Mouse (Mus musculus) stomach, embryonic 15.5 days (tissue): ENCODE results near the gene Obscn. TPM values are rescaled to one million over a fixed set of nuclear protein-coding genes. Genes with fewer than 3 reads are reported as not detected.
"Not testable (repeated sequence)": the region's sequence is repeated elsewhere in the genome, so short reads cannot be mapped to it uniquely, and the experiment has no call there.

ENCODE experiments used
- ATAC-seq: fragments of 200-750 bp; cut with Nextera tagmentation; 2 replicates; pipeline ENCODE4 v1.8.0; 2017; ENCODE audit warnings: low read depth, moderate number of reproducible peaks, moderate TSS enrichment; ENCODE audit not compliant: insufficient read depth, low FRiP score
- H3K27ac ChIP-seq: fragments of 300-500 bp; sonication (generic); 2 replicates; pipeline ENCODE4 v1.5.1; 2015; ENCODE audit warnings: mild to moderate bottlenecking, inconsistent platforms
- H3K27me3 ChIP-seq: fragments of 300-500 bp; sonication (generic); replicated peaks from 2 replicates; pipeline ENCODE4 v1.6.1; 2015; ENCODE audit warnings: inconsistent platforms
- H3K36me3 ChIP-seq: fragments of 300-500 bp; sonication (generic); 2 replicates; pipeline ENCODE4 v1.6.1; 2015; ENCODE audit warnings: inconsistent platforms
- H3K4me1 ChIP-seq: fragments of 300-500 bp; sonication (generic); 2 replicates; pipeline ENCODE4 v1.6.1; 2015; ENCODE audit warnings: inconsistent platforms
- H3K4me2 ChIP-seq: fragments of 300-500 bp; sonication (generic); 2 replicates; pipeline ENCODE4 v1.6.1; 2015; ENCODE audit warnings: mild to moderate bottlenecking, inconsistent platforms
- H3K4me3 ChIP-seq: fragments of 300-500 bp; sonication (generic); replicated peaks from 2 replicates; pipeline ENCODE4 v1.5.1; 2015; ENCODE audit warnings: inconsistent platforms
- H3K9ac ChIP-seq: fragments of 300-500 bp; sonication (generic); 2 replicates; pipeline ENCODE4 v1.6.1; 2015; ENCODE audit warnings: inconsistent platforms
- H3K9me3 ChIP-seq: fragments of 300-500 bp; sonication (generic); 2 replicates; pipeline ENCODE4 v1.6.1; 2016; ENCODE audit warnings: inconsistent platforms
- WGBS: fragments of 180-500 bp; shearing (Covaris S2); methylation state at CpG from one replicate; pipeline ENCODE4 v1.1.7; 2015; 5-methylcytosine and 5-hydroxymethylcytosine counted together
- polyA plus RNA-seq: library from polyadenylated mRNA; unstranded; fragments of >200 nt; fragmentation: Nextera tagmentation; extraction: Ambion mirVana; gene quantifications from 2 replicates; pipeline ENCODE4 v1.2.1, GENCODE M21; 2015

Gene Obscn
- polyA plus RNA-seq, 1 experiment from 2014 or later: 0.80 TPM

DNA sequence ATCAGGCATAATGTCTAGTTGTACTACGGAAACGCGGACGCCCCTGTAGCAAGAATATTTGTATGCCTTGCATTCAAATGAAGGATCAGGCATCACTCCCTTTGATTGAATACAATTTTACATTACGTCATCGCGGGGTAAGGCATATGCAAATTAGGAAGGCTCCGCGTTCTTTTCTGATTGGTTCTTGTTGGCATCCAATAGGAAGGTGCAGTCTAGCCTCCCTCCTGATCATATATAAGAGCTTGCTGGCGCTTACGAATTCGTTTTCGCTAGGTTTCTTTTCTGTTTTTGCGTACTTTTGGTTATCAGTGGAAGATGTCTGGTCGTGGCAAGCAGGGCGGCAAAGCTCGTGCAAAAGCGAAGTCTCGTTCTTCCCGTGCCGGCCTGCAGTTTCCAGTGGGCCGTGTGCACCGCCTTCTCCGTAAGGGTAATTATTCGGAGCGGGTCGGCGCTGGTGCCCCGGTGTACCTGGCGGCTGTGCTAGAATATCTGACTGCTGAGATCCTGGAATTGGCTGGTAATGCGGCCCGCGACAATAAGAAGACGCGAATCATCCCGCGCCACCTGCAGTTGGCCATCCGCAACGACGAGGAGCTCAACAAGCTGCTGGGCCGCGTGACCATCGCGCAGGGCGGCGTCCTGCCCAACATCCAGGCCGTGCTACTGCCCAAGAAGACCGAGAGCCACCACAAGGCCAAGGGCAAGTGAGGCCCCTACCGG lies 181.6 kb downstream of the Obscn start, which contains the start of the genes Hist3h2a and Trim17:
TSS of gene Hist3h2a (plus strand) at position 266 of the 723 bp plus-strand sequence.
TSS of gene Trim17 (plus strand) at position 266 of the 723 bp plus-strand sequence.
- WGBS: under 1% methylated on average over 49 of the region's 49 CpGs
- H3K36me3 ChIP-seq: peaks cover 8% of the 10 kb centered on the region; the same call in 1 of the 2 replicates
- H3K27ac ChIP-seq: peak within 1 kb of the TSS; percentile 100
- H3K9me3 ChIP-seq: no peaks in the 10 kb centered on the region
- peak within 1 kb of the TSS; percentile 62 for H3K9ac ChIP-seq
- no peaks in the 10 kb centered on the region for H3K27me3 ChIP-seq
- H3K4me2 ChIP-seq: peak within 1 kb of the TSS; percentile 95
- H3K4me1 ChIP-seq: peaks cover 28% of the 10 kb centered on the region
- H3K4me3 ChIP-seq: peak within 1 kb of the TSS; percentile 60
- ATAC-seq: peak; percentile 92

DNA sequence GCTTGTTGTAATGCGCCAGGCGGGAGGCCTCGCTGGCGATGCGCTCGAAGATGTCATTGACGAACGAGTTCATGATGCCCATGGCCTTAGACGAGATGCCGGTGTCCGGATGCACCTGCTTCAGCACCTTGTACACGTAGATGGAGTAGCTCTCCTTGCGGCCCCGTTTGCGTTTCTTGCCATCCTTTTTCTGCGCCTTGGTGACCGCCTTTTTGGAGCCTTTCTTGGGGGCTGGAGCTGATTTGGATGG lies 182.1 kb downstream of the Obscn start:
- under 1% methylated on average over 17 of the region's 17 CpGs for WGBS
- H3K27ac ChIP-seq: peak overlapping the region; percentile 100
- H3K36me3 ChIP-seq, H3K27me3 ChIP-seq, H3K9me3 ChIP-seq, ATAC-seq: not testable (repeated sequence)
- H3K9ac ChIP-seq: peak overlapping the region; percentile 54
- H3K4me2 ChIP-seq: peak overlapping the region; percentile 95
- peaks cover 28% of the 10 kb centered on the region for H3K4me1 ChIP-seq
- H3K4me3 ChIP-seq: peak overlapping the region; percentile 60

DNA sequence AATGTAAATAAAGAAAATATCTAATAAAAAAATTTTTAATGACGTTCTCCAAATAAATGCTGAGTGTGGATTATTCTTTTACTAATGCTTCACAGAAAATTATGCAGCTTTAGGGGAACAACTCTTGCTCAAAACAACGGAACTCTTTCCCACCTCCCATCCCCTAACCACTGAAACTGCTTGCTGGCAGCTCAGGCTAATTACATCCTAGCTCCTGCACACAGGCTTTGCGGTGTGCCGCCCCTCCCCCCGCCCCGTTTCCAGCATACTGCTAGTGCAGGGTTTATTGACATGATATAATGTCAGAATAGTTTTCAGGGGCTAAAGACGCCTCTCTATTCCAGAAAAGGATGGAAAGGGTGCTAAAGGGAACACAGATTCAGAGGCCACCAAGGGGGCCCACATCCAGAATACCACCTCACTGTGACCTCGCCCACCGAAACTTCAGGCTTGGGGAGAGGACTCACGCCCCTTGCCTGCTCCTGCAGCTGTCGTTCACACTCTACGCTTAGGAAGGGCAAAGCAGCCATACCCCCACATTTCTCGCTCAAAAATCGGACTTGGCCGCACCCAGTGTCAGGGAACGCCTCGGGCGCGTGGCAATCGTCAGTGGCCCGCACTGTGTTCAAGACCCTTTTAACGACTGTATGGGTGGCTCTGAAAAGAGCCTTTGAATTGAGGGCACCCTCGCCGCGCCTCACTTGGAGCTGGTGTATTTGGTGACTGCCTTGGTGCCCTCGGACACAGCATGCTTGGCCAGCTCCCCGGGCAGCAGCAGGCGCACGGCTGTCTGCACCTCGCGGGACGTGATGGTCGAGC lies 182.6 kb downstream of the Obscn start:
- ATAC-seq: peak; percentile 8; the same call in 1 of the 2 replicates
- Histone ChIP-seq H3K4me1 (peaks cover 27% of the 10 kb centered on the region), H3K4me2 (peak overlapping the region; percentile 95), H3K4me3 (peak overlapping the region; percentile 60), H3K36me3 (peaks cover 8% of the 10 kb centered on the region; the same call in 1 of the 2 replicates), H3K27ac (peak overlapping the region; percentile 100), H3K27me3 (no peaks in the 10 kb centered on the region), H3K9me3 (no peaks in the 10 kb centered on the region), H3K9ac (peak overlapping the region; percentile 54)
- WGBS: under 1% methylated on average over 33 of the region's 33 CpGs

DNA sequence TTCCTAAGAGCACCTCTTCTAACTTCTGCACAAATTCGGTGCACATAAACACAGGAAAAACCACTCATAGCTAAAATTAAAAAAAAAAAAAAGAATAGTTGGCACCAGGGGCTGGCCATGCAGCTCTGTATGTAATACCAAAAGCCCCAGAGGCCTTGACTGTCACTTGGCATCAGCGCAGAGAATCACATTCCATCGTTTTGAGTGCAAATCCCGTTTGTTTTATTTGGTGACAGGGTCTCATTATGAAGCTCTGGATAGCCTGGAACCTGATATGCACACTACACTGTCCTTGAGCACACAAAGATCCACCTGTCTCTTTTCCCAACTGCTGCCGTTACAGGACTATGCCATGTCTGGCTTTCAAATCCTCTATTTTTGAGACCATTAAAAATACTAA lies 185.0 kb downstream of the Obscn start:
- no peaks in the 10 kb centered on the region for H3K36me3 ChIP-seq
- no peak overlapping the region for H3K4me3 ChIP-seq
- H3K27me3 ChIP-seq: no peaks in the 10 kb centered on the region
- H3K9me3 ChIP-seq: no peaks in the 10 kb centered on the region
- no peak overlapping the region for H3K4me2 ChIP-seq
- no peak for ATAC-seq
- H3K27ac ChIP-seq: no peak overlapping the region
- peaks cover 14% of the 10 kb centered on the region; the same call in 1 of the 2 replicates for H3K4me1 ChIP-seq
- 76% methylated on average over 5 of the region's 5 CpGs for WGBS
- no peak overlapping the region for H3K9ac ChIP-seq

DNA sequence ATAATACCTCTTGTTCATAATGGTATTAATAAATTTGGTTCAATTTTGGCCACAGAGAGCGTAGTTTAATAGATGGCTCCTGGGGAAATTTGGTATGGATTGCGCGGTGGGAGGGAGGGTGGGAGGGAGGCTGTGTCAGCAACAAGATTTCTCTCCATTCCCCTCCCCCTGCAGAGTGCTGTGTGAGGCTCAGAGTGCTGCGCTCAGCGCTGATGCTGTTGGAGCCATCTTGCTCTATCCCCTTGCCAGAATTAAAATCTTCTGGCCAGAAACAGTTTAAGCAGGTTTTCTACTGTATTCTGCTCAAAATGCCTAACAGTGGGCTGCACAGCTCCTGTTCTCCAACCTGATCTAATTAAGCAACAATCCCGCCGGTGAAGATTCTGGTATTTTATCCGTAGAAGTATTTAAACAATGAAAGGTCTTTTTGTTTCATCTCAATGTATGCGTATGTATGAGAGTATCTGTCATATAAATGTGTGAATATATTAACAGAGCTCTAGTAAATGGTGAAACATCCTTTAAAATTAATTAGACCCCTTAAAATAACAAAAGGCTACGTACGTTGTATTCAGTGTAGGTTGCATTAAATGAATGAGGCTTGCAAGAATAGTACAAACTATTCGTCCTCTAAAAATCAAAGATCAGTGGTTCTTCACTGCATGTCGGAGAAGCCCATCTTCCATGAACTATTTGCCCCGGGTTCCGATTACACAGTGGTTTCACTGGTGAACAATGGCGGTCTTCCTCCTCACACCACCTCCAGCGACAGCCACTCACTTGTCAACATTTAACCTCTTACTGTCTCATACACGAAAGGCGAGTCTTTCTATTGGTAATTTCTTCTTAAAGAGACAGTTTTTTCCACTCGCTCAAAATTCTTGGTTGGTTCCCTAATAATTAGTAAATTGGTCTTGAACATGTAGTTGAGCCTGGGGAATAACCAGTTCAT lies 186.4 kb downstream of the Obscn start:
- Histone ChIP-seq H3K27me3 (no peaks in the 10 kb centered on the region), H3K9ac (0 out of 2 replicates have a peak overlapping the region, but pooled peaks have one; percentile 12), H3K9me3 (no peaks in the 10 kb centered on the region), H3K4me3 (peak overlapping the region; percentile 46), H3K4me1 (peaks cover 14% of the 10 kb centered on the region; the same call in 1 of the 2 replicates), H3K36me3 (no peaks in the 10 kb centered on the region), H3K4me2 (peak overlapping the region; percentile 69), H3K27ac (peak overlapping the region; percentile 89)
- no peak for ATAC-seq
- WGBS: 12% methylated on average over 20 of the region's 20 CpGs

- H3K36me3 ChIP-seq: no peaks in the 10 kb centered on the region
- peak; percentile 89 for ATAC-seq
- peak within 1 kb of the TSS; percentile 89 for H3K27ac ChIP-seq
- H3K27me3 ChIP-seq: no peaks in the 10 kb centered on the region
- H3K4me2 ChIP-seq: peak within 1 kb of the TSS; percentile 69
- H3K4me3 ChIP-seq: peak within 1 kb of the TSS; percentile 46
- H3K4me1 ChIP-seq: peaks cover 14% of the 10 kb centered on the region; the same call in 1 of the 2 replicates
- 0 out of 2 replicates have a peak within 1 kb of the TSS, but pooled peaks have one; percentile 34 for H3K9ac ChIP-seq
- no peaks in the 10 kb centered on the region for H3K9me3 ChIP-seq
- under 1% methylated on average over 48 of the region's 48 CpGs for WGBS
These were observed 187.4 kb downstream of the Obscn start, which contains the start of gene Hist3h2ba for GRCm38 (mm10) chr11:58948542-58949479. Gene Hist3h2ba, plus strand, starts transcription at chr11:58948920.

GRCm38 (mm10) chr11:58947798-58948528 lies 188.2 kb downstream of the Obscn start:
- peak; percentile 29; the same call in 1 of the 2 replicates for ATAC-seq
- H3K9me3 ChIP-seq: no peaks in the 10 kb centered on the region
- peak overlapping the region; percentile 89 for H3K27ac ChIP-seq
- H3K4me1 ChIP-seq: 0 out of 2 replicates have a peak, but pooled peaks cover 6% of the 10 kb centered on the region
- H3K4me2 ChIP-seq: peak overlapping the region; percentile 69
- no peaks in the 10 kb centered on the region for H3K36me3 ChIP-seq
- 0 out of 2 replicates have a peak overlapping the region, but pooled peaks have one; percentile 2 for H3K9ac ChIP-seq
- H3K27me3 ChIP-seq: no peaks in the 10 kb centered on the region
- 12% methylated on average over 23 of the region's 23 CpGs for WGBS
- peak overlapping the region; percentile 46 for H3K4me3 ChIP-seq

- H3K4me2 ChIP-seq: no peak overlapping the region
- no peak overlapping the region for H3K9ac ChIP-seq
- no peaks in the 10 kb centered on the region for H3K9me3 ChIP-seq
- 70% methylated on average over 3 of the region's 3 CpGs for WGBS
- H3K36me3 ChIP-seq: no peaks in the 10 kb centered on the region
- no peaks in the 10 kb centered on the region for H3K27me3 ChIP-seq
- H3K4me3 ChIP-seq: no peak overlapping the region
- H3K27ac ChIP-seq: no peak overlapping the region
- 0 out of 2 replicates have a peak, but pooled peaks cover 6% of the 10 kb centered on the region for H3K4me1 ChIP-seq
- ATAC-seq: no peak
These were observed 188.9 kb downstream of the Obscn start for GRCm38 (mm10) chr11:58947306-58947705.
